Mouse (Mus musculus): ENCODE results near the gene Banf2. TPM values are rescaled to one million over a fixed set of nuclear protein-coding genes. Genes with fewer than 3 reads are reported as not detected.

Gene Banf2
- polyA plus RNA-seq, 1 experiment, result not detected

- no peaks in the 10 kb centered on the region; the same call in 1 of the 2 replicates for H3K4me1 ChIP-seq (ENCODE audit: control insufficient read depth, insufficient read depth, low read length)
- WGBS, result 89% methylated on average over 2 of the region's 2 CpGs
- H3K4me3 ChIP-seq (replicated peaks; ENCODE audit: insufficient read depth, low read depth, low read length), result no peak overlapping the region
- no peaks in the 10 kb centered on the region for H3K27me3 ChIP-seq (ENCODE audit: control insufficient read depth, insufficient read depth, low read length)
- no peak for DNase-seq
- no peak overlapping the region for H3K27ac ChIP-seq (ENCODE audit: insufficient read depth, low read length)
- no peak for TF ChIP-seq CTCF (IDR thresholded peaks at IDR 0.05; ENCODE audit: borderline replicate concordance, insufficient read depth, low read depth, low read length)
- no peak for TF ChIP-seq POLR2A (IDR thresholded peaks at IDR 0.05; ENCODE audit: borderline replicate concordance, insufficient read depth, low read length)
Measured at GRCm38 (mm10) chr2:144107810-144108209, 75.0 kb downstream of the Banf2 start.

- Histone ChIP-seq H3K4me3 (replicated peaks; ENCODE audit: insufficient read depth, low read depth, low read length) (no peak overlapping the region), H3K27me3 (ENCODE audit: control insufficient read depth, insufficient read depth, low read length) (no peaks in the 10 kb centered on the region), H3K27ac (ENCODE audit: insufficient read depth, low read length) (no peak overlapping the region), H3K4me1 (ENCODE audit: control insufficient read depth, insufficient read depth, low read length) (no peaks in the 10 kb centered on the region; the same call in 1 of the 2 replicates)
- TF ChIP-seq CTCF (IDR thresholded peaks at IDR 0.05; ENCODE audit: borderline replicate concordance, insufficient read depth, low read depth, low read length) (no peak), POLR2A (IDR thresholded peaks at IDR 0.05; ENCODE audit: borderline replicate concordance, insufficient read depth, low read length) (no peak)
- DNase-seq, result no peak
- WGBS, result 84% methylated on average over 3 of the region's 3 CpGs
Measured at GRCm38 (mm10) chr2:144108376-144108775, 75.5 kb downstream of the Banf2 start.

GRCm38 (mm10) chr2:144111966-144112365, 79.1 kb downstream of the Banf2 start:
- H3K4me3 ChIP-seq (replicated peaks; ENCODE audit: insufficient read depth, low read depth, low read length), result no peak overlapping the region
- H3K4me1 ChIP-seq (ENCODE audit: control insufficient read depth, insufficient read depth, low read length), result no peaks in the 10 kb centered on the region; the same call in 1 of the 2 replicates
- DNase-seq, result no peak
- no peak overlapping the region for H3K27ac ChIP-seq (ENCODE audit: insufficient read depth, low read length)
- WGBS, result 67% methylated on average over 7 of the region's 7 CpGs
- no peaks in the 10 kb centered on the region for H3K27me3 ChIP-seq (ENCODE audit: control insufficient read depth, insufficient read depth, low read length)
- no peak for TF ChIP-seq CTCF (IDR thresholded peaks at IDR 0.05; ENCODE audit: borderline replicate concordance, insufficient read depth, low read depth, low read length)
- TF ChIP-seq POLR2A (IDR thresholded peaks at IDR 0.05; ENCODE audit: borderline replicate concordance, insufficient read depth, low read length), result no peak

- 88% methylated on average over 5 of the region's 5 CpGs for WGBS
- DNase-seq, result no peak
- TF ChIP-seq POLR2A (IDR thresholded peaks at IDR 0.05; ENCODE audit: borderline replicate concordance, insufficient read depth, low read length) (no peak), CTCF (IDR thresholded peaks at IDR 0.05; ENCODE audit: borderline replicate concordance, insufficient read depth, low read depth, low read length) (no peak)
- Histone ChIP-seq H3K27me3 (ENCODE audit: control insufficient read depth, insufficient read depth, low read length) (no peaks in the 10 kb centered on the region), H3K4me1 (ENCODE audit: control insufficient read depth, insufficient read depth, low read length) (no peaks in the 10 kb centered on the region; the same call in 1 of the 2 replicates), H3K4me3 (replicated peaks; ENCODE audit: insufficient read depth, low read depth, low read length) (no peak overlapping the region), H3K27ac (ENCODE audit: insufficient read depth, low read length) (no peak overlapping the region)
Measured at GRCm38 (mm10) chr2:144112666-144113065, 79.8 kb downstream of the Banf2 start.

- Histone ChIP-seq H3K27me3 (ENCODE audit: control insufficient read depth, insufficient read depth, low read length) (no peaks in the 10 kb centered on the region), H3K4me3 (replicated peaks; ENCODE audit: insufficient read depth, low read depth, low read length) (no peak overlapping the region), H3K27ac (ENCODE audit: insufficient read depth, low read length) (no peak overlapping the region), H3K4me1 (ENCODE audit: control insufficient read depth, insufficient read depth, low read length) (no peaks in the 10 kb centered on the region)
- 57% methylated on average over 2 of the region's 2 CpGs for WGBS
- TF ChIP-seq POLR2A (IDR thresholded peaks at IDR 0.05; ENCODE audit: borderline replicate concordance, insufficient read depth, low read length) (no peak), CTCF (IDR thresholded peaks at IDR 0.05; ENCODE audit: borderline replicate concordance, insufficient read depth, low read depth, low read length) (no peak)
- no peak for DNase-seq
Measured at GRCm38 (mm10) chr2:144118061-144118460, 85.2 kb downstream of the Banf2 start.

GRCm38 (mm10) chr2:144120186-144120823, 87.4 kb downstream of the Banf2 start:
- H3K4me1 ChIP-seq (ENCODE audit: control insufficient read depth, insufficient read depth, low read length), result no peaks in the 10 kb centered on the region
- no peak overlapping the region for H3K27ac ChIP-seq (ENCODE audit: insufficient read depth, low read length)
- no peak overlapping the region for H3K4me3 ChIP-seq (replicated peaks; ENCODE audit: insufficient read depth, low read depth, low read length)
- 35% methylated on average over 7 of the region's 7 CpGs for WGBS
- peak in 1 of 2 experiments; percentile 17 for DNase-seq
- H3K27me3 ChIP-seq (ENCODE audit: control insufficient read depth, insufficient read depth, low read length), result no peaks in the 10 kb centered on the region
- TF ChIP-seq POLR2A (IDR thresholded peaks at IDR 0.05; ENCODE audit: borderline replicate concordance, insufficient read depth, low read length) (no peak), CTCF (IDR thresholded peaks at IDR 0.05; ENCODE audit: borderline replicate concordance, insufficient read depth, low read depth, low read length) (no peak)

GRCm38 (mm10) chr2:144122068-144122467, 89.2 kb downstream of the Banf2 start:
- 93% methylated on average over 16 of the region's 16 CpGs for WGBS
- H3K4me1 ChIP-seq (ENCODE audit: control insufficient read depth, insufficient read depth, low read length), result no peaks in the 10 kb centered on the region
- no peak for DNase-seq
- no peak for TF ChIP-seq CTCF (IDR thresholded peaks at IDR 0.05; ENCODE audit: borderline replicate concordance, insufficient read depth, low read depth, low read length)
- no peak for TF ChIP-seq POLR2A (IDR thresholded peaks at IDR 0.05; ENCODE audit: borderline replicate concordance, insufficient read depth, low read length)
- no peak overlapping the region for H3K4me3 ChIP-seq (replicated peaks; ENCODE audit: insufficient read depth, low read depth, low read length)
- no peaks in the 10 kb centered on the region for H3K27me3 ChIP-seq (ENCODE audit: control insufficient read depth, insufficient read depth, low read length)
- H3K27ac ChIP-seq (ENCODE audit: insufficient read depth, low read length), result no peak overlapping the region

Other genes with a start within 250 kb of the Banf2 start
- 0.49 and 0.65 TPM in 2 replicates for gene Bfsp1, start 169.9 kb upstream of the Banf2 start, polyA plus RNA-seq (2012; rRNA removed)
- gene Dstn, start 117.7 kb upstream of the Banf2 start, polyA plus RNA-seq (2012; rRNA removed), result 126 and 132 TPM in 2 replicates
- gene Rrbp1, start 21.8 kb upstream of the Banf2 start, polyA plus RNA-seq (2012; rRNA removed), result 65.7 and 76.7 TPM in 2 replicates
- gene Mgme1, start 237.6 kb downstream of the Banf2 start, polyA plus RNA-seq (2012; rRNA removed), result 6.5 and 6.7 TPM in 2 replicates
- gene Snx5, start 237.8 kb downstream of the Banf2 start, polyA plus RNA-seq (2012; rRNA removed), result 72.8 and 76.9 TPM in 2 replicates